Mouse (Mus musculus) layer of hippocampus, adult 18-20 months (tissue): ENCODE measurements around the gene Nbdy. TPM values are rescaled to one million over a fixed set of nuclear protein-coding genes. Genes with fewer than 3 reads are reported as not detected.

Experiments
- DNase-seq, 2 experiments: peaks; one replicate each; pipeline ENCODE4 v3.0.0; 2022; ENCODE audit warnings: low spot score in 2 of 2
- long read RNA-seq: library from polyadenylated mRNA; stranded (forward); transcript quantifications from one replicate; pipeline ENCODE4 v2.0.0, GENCODE M21; 2021
- total RNA-seq, 2 experiments: library from RNA; stranded (reverse); gene quantifications; 2 replicates each; pipeline ENCODE4 v1.2.3; 2021

Nbdy gene
- total RNA-seq = 10 to 100 TPM; 41.2 to 50.1 TPM
- long read RNA-seq, transcript Nbdy-201 (4 exons, 788 nt) = major isoform, 10 of 13 reads
- long read RNA-seq, partial matches to known transcripts = 1 of 13 reads
- long read RNA-seq, other reads (novel, unspliced or antisense) = 0 of 13 reads

- peak; percentile 32 to 42 for DNase-seq
These were observed at the start of gene Nbdy for GRCm38 (mm10) chrX:153723110-153723916. Gene Nbdy, plus strand, starts transcription at chrX:153723590.

GRCm38 (mm10) chrX:153695782-153696395 is 27.5 kb upstream of the Nbdy start, which contains the start of gene Kctd12b:
Gene Kctd12b, minus strand, starts transcription at chrX:153696391.
- no peak for DNase-seq

GRCm38 (mm10) chrX:153700463-153700862 is 22.9 kb upstream of the Nbdy start:
- DNase-seq = no peak

DNA sequence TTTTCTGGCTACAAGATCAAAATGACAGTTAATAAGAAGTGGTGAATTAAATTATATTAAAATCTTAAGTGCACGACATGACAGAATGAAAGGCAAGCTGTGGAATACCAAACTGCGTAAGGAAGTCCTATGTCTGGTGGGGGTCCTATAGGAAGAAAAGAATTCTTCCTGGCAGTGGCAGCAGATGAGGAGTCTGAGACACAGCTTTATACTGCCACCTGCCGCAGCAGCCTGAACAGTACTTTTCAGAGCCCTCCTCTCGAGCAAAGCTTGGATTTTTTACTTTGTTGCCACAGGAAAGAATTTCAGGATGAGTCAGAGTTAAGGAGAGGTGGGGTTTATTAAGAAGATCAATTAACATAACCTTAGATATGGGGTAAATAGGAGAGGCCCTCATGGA is 15.7 kb upstream of the Nbdy start:
- DNase-seq = no peak

DNA sequence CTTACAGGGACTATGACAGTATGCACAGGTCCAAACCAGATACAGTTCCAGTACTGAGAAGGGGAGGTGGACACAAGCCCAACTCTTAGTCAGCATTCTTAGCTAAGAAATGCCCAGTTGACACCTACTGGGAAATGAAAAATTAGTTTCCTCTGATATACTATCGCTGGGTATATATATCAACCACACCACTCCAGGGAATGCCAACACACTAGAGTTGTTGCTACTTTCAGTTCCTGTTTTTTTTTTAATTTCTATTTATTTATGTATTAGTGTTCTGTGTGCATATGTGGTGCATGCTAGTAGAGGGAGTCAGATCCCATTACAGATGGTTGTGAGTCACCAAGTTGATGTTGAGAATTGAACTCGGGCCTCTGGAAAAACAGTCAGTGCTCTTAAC is 6.7 kb upstream of the Nbdy start:
- DNase-seq = no peak

DNA sequence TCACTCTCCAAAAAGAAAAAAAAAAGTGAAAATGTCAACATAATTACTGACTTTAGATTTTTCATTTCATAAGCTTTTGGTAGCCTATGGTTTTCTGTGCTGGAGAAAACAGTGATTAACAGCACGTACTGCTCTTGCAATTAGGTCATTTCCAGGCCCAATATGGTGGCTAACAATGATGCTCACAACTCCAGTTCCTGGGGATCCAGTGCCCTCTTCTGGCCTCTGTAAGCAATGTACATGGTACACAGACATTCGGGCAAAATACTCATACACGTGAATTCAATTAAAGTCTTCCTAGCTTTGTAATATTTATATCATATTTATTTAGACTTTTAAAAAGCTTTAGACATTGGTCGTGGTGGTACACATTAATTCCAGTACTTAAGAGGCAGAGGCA is 3.8 kb upstream of the Nbdy start:
- no peak for DNase-seq

DNA sequence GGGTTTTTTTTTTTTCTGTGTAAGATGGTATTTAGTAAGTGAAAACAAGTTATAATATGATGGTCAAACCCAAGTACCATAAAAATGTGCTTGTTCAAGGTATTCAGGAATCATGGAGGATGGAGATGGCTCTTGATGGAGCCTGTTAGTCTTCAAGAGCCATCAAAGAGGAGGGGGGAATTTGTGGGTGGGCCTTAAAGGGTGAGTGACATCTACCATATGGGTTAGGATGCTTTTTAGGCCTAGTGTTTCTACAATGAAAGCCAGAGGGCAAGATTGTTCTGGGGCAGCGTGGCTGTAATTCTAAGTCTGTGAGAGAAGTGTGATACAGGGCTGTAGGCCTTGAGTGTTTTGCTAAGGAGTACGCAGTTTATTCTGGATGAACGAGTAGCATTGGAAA is 1.0 kb downstream of the Nbdy start:
- DNase-seq = no peak

DNA sequence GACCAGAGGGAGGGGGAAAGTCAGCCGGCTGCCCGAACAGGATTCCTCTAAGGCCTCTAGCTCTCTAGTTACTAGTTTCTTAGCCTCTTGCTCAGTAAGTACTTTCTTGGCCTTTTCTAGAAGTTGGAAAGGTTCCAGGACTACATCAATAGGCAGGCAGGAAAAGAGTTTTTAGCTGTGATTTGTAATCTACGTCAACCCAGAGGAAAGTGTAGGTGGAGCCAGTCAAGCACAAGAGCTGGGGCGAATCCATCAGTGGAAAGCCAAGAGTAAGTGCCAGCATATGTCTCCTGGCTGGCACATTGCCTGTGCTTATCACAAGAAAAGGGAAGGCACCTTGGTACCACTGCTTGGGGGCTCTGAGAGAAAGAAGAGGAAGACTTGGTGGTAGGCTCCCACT is 12.3 kb downstream of the Nbdy start:
- no peak for DNase-seq

- no peak for DNase-seq
These were observed 19.1 kb downstream of the Nbdy start for GRCm38 (mm10) chrX:153742493-153742892.

- no peak for DNase-seq
These were observed 25.8 kb downstream of the Nbdy start for GRCm38 (mm10) chrX:153749230-153749629.

Other genes starting within 250 kb of the Nbdy start
- 100 to 1,000 TPM; 236 to 245 TPM for gene Ubqln2, start 225.4 kb upstream of the Nbdy start, total RNA-seq
- gene Cypt3, start 165.0 kb upstream of the Nbdy start, total RNA-seq = not detected
- 1 to 10 TPM; 3.3 to 4.4 TPM for gene Kctd12b, start 27.2 kb upstream of the Nbdy start, total RNA-seq
- 10 to 100 TPM in 1 of 2 experiments, 1 to 10 TPM in 1; 9.6 to 10.2 TPM for gene Spin2c, start 108.6 kb downstream of the Nbdy start, total RNA-seq